Mouse (Mus musculus): ENCODE data around the gene Plp2. TPM values are rescaled to one million over a fixed set of nuclear protein-coding genes. Genes with fewer than 3 reads are reported as not detected.

The Plp2 gene
- polyA plus RNA-seq, 1 experiment: 294 TPM

GRCm38 (mm10) chrX:7638401-7639091, 32.6 kb downstream of the Plp2 start, which contains the start of gene Syp:
Gene Syp, plus strand, starts transcription at chrX:7638471.
- H3K36me3 ChIP-seq (ENCODE audit: control insufficient read depth, insufficient read depth): no peaks in the 10 kb centered on the region
- no peak for TF ChIP-seq MYOG (IDR thresholded peaks at IDR 0.05; ENCODE audit: control insufficient read depth in 1 of 3, insufficient read depth in 1 of 3, insufficient read length in 2 of 3, low read depth in 2 of 3)
- no peak for TF ChIP-seq E2F4 (IDR thresholded peaks at IDR 0.05; ENCODE audit: insufficient read depth)
- peak; percentile 91 for TF ChIP-seq REST (IDR thresholded peaks at IDR 0.05; ENCODE audit: insufficient read depth, insufficient read length)
- TF ChIP-seq MAX (IDR thresholded peaks at IDR 0.05; ENCODE audit: low read depth): no peak
- no peak for TF ChIP-seq CEBPB (IDR thresholded peaks at IDR 0.05; ENCODE audit: insufficient read depth, poor library complexity, severe bottlenecking)

GRCm38 (mm10) chrX:7635101-7635500, 36.1 kb downstream of the Plp2 start:
- no peaks in the 10 kb centered on the region for H3K36me3 ChIP-seq (ENCODE audit: control insufficient read depth, insufficient read depth)
- no peak overlapping the region for H3K4me3 ChIP-seq
- no peak overlapping the region for H3ac ChIP-seq (ENCODE audit: control insufficient read depth, insufficient read length)
- no peaks in the 10 kb centered on the region for H3K79me2 ChIP-seq (ENCODE audit: control insufficient read depth, insufficient read depth)
- no peak overlapping the region for H3K4me2 ChIP-seq (ENCODE audit: low read depth)
- TF ChIP-seq SRF (IDR thresholded peaks at IDR 0.05; ENCODE audit: control insufficient read depth, insufficient read length, low read depth): no peak
- TF ChIP-seq MAX (IDR thresholded peaks at IDR 0.05; ENCODE audit: low read depth): no peak
- no peak for TF ChIP-seq E2F4 (IDR thresholded peaks at IDR 0.05; ENCODE audit: insufficient read depth)
- no peak for TF ChIP-seq USF1 (IDR thresholded peaks at IDR 0.05; ENCODE audit: low read depth)
- TF ChIP-seq TCF12 (IDR thresholded peaks at IDR 0.05; ENCODE audit: insufficient read depth, poor library complexity, severe bottlenecking): no peak
- no peak for TF ChIP-seq MYOD1 (IDR thresholded peaks at IDR 0.05; ENCODE audit: control insufficient read depth in 1 of 3, insufficient read length in 2 of 3, low read depth in 2 of 3)
- TF ChIP-seq POLR2A (IDR thresholded peaks at IDR 0.05; ENCODE audit: insufficient read length, low read depth): no peak
- no peak for TF ChIP-seq CEBPB (IDR thresholded peaks at IDR 0.05; ENCODE audit: insufficient read depth, poor library complexity, severe bottlenecking)
- no peak for TF ChIP-seq MYOG (IDR thresholded peaks at IDR 0.05; ENCODE audit: control insufficient read depth in 1 of 3, insufficient read depth in 1 of 3, insufficient read length in 2 of 3, low read depth in 2 of 3)
- TF ChIP-seq POLR2AphosphoS2 (IDR thresholded peaks at IDR 0.05; ENCODE audit: insufficient read length, low read depth): no peak
- TF ChIP-seq TCF3 (IDR thresholded peaks at IDR 0.05; ENCODE audit: insufficient read length, low read depth): no peak
- no peak for TF ChIP-seq REST (IDR thresholded peaks at IDR 0.05; ENCODE audit: insufficient read depth, insufficient read length)
- peaks cover 12% of the 10 kb centered on the region for H3K27me3 ChIP-seq (ENCODE audit: control insufficient read depth, insufficient read depth, insufficient read length)

More at GRCm38 (mm10) chrX:7638401-7639091, 32.6 kb downstream of the Plp2 start, which contains the start of gene Syp:
- Histone ChIP-seq H3ac (ENCODE audit: control insufficient read depth, insufficient read length) (no peak within 1 kb of the TSS), H3K27me3 (ENCODE audit: control insufficient read depth, insufficient read depth, insufficient read length) (no peaks in the 10 kb centered on the region), H3K79me2 (ENCODE audit: control insufficient read depth, insufficient read depth) (no peaks in the 10 kb centered on the region), H3K4me2 (ENCODE audit: low read depth) (peak within 1 kb of the TSS; percentile 46), H3K4me3 (no peak within 1 kb of the TSS)

GRCm38 (mm10) chrX:7632560-7632959, 38.6 kb downstream of the Plp2 start:
- no peak overlapping the region for H3ac ChIP-seq (ENCODE audit: control insufficient read depth, insufficient read length)
- H3K4me2 ChIP-seq (ENCODE audit: low read depth): no peak overlapping the region
- TF ChIP-seq POLR2A (IDR thresholded peaks at IDR 0.05; ENCODE audit: insufficient read length, low read depth): no peak
- no peak for TF ChIP-seq SRF (IDR thresholded peaks at IDR 0.05; ENCODE audit: control insufficient read depth, insufficient read length, low read depth)
- no peak for TF ChIP-seq POLR2AphosphoS2 (IDR thresholded peaks at IDR 0.05; ENCODE audit: insufficient read length, low read depth)
- no peak for TF ChIP-seq MYOD1 (IDR thresholded peaks at IDR 0.05; ENCODE audit: control insufficient read depth in 1 of 3, insufficient read length in 2 of 3, low read depth in 2 of 3)
- TF ChIP-seq TCF12 (IDR thresholded peaks at IDR 0.05; ENCODE audit: insufficient read depth, poor library complexity, severe bottlenecking): no peak
- TF ChIP-seq MAX (IDR thresholded peaks at IDR 0.05; ENCODE audit: low read depth): no peak
- TF ChIP-seq USF1 (IDR thresholded peaks at IDR 0.05; ENCODE audit: low read depth): no peak
- TF ChIP-seq TCF3 (IDR thresholded peaks at IDR 0.05; ENCODE audit: insufficient read length, low read depth): no peak
- no peak for TF ChIP-seq REST (IDR thresholded peaks at IDR 0.05; ENCODE audit: insufficient read depth, insufficient read length)
- no peak for TF ChIP-seq CEBPB (IDR thresholded peaks at IDR 0.05; ENCODE audit: insufficient read depth, poor library complexity, severe bottlenecking)
- no peak for TF ChIP-seq MYOG (IDR thresholded peaks at IDR 0.05; ENCODE audit: control insufficient read depth in 1 of 3, insufficient read depth in 1 of 3, insufficient read length in 2 of 3, low read depth in 2 of 3)

More at GRCm38 (mm10) chrX:7632560-7632959, 38.6 kb downstream of the Plp2 start:
- Histone ChIP-seq H3K79me2 (ENCODE audit: control insufficient read depth, insufficient read depth) (no peaks in the 10 kb centered on the region), H3K36me3 (ENCODE audit: control insufficient read depth, insufficient read depth) (no peaks in the 10 kb centered on the region), H3K27me3 (ENCODE audit: control insufficient read depth, insufficient read depth, insufficient read length) (peaks cover 12% of the 10 kb centered on the region), H3K4me3 (no peak overlapping the region)

Other genes starting within 250 kb of the Plp2 start
- 0.06 TPM for gene Foxp3, start 97.7 kb downstream of the Plp2 start, polyA plus RNA-seq (2012; fragmentation: generic; extraction: Trizol)
- 3.1 TPM for gene Ppp1r3f, start 97.1 kb downstream of the Plp2 start, polyA plus RNA-seq (2012; fragmentation: generic; extraction: Trizol)
- gene Ccdc22, start 65.9 kb downstream of the Plp2 start, polyA plus RNA-seq (2012; fragmentation: generic; extraction: Trizol): 28.8 TPM
- not detected for gene Cacna1f, start 64.3 kb downstream of the Plp2 start, polyA plus RNA-seq (2012; fragmentation: generic; extraction: Trizol)
- gene Syp, start 32.9 kb downstream of the Plp2 start, polyA plus RNA-seq (2012; fragmentation: generic; extraction: Trizol): 0.54 TPM
- 3.8 TPM for gene Prickle3, start 14.1 kb downstream of the Plp2 start, polyA plus RNA-seq (2012; fragmentation: generic; extraction: Trizol)
- 0.05 TPM for gene Magix, start 9.9 kb upstream of the Plp2 start, polyA plus RNA-seq (2012; fragmentation: generic; extraction: Trizol)
- gene Gpkow, start 25.7 kb upstream of the Plp2 start, polyA plus RNA-seq (2012; fragmentation: generic; extraction: Trizol): 17.1 TPM
- gene Wdr45, start 42.9 kb upstream of the Plp2 start, polyA plus RNA-seq (2012; fragmentation: generic; extraction: Trizol): 38.9 TPM
- 0.64 TPM for gene Gm45208, start 50.9 kb upstream of the Plp2 start, polyA plus RNA-seq (2012; fragmentation: generic; extraction: Trizol)
- gene Praf2, start 57.0 kb upstream of the Plp2 start, polyA plus RNA-seq (2012; fragmentation: generic; extraction: Trizol): 64.4 TPM
- 2.4 TPM for gene Ccdc120, start 79.5 kb upstream of the Plp2 start, polyA plus RNA-seq (2012; fragmentation: generic; extraction: Trizol)
- gene Tfe3, start 91.2 kb upstream of the Plp2 start, polyA plus RNA-seq (2012; fragmentation: generic; extraction: Trizol): 31.9 TPM
- gene Gripap1, start 118.4 kb upstream of the Plp2 start, polyA plus RNA-seq (2012; fragmentation: generic; extraction: Trizol): 19.8 TPM
- 0.16 TPM for gene Kcnd1, start 150.9 kb upstream of the Plp2 start, polyA plus RNA-seq (2012; fragmentation: generic; extraction: Trizol)
- gene Otud5, start 170.0 kb upstream of the Plp2 start, polyA plus RNA-seq (2012; fragmentation: generic; extraction: Trizol): 36.3 TPM
- 3.0 TPM for gene Pim2, start 206.9 kb upstream of the Plp2 start, polyA plus RNA-seq (2012; fragmentation: generic; extraction: Trizol)
- gene Slc35a2, start 212.6 kb upstream of the Plp2 start, polyA plus RNA-seq (2012; fragmentation: generic; extraction: Trizol): 32.9 TPM
- 79.5 TPM for gene Pqbp1, start 227.9 kb upstream of the Plp2 start, polyA plus RNA-seq (2012; fragmentation: generic; extraction: Trizol)
- 44.1 TPM for gene Timm17b, start 228.0 kb upstream of the Plp2 start, polyA plus RNA-seq (2012; fragmentation: generic; extraction: Trizol)
- gene Gm10491, start 236.4 kb upstream of the Plp2 start, polyA plus RNA-seq (2012; fragmentation: generic; extraction: Trizol): not detected
- gene Gm10490, start 238.2 kb upstream of the Plp2 start, polyA plus RNA-seq (2012; fragmentation: generic; extraction: Trizol): not detected
- not detected for gene Pcsk1n, start 248.4 kb upstream of the Plp2 start, polyA plus RNA-seq (2012; fragmentation: generic; extraction: Trizol)